Mouse (Mus musculus): Measurements from ENCODE around the gene Hsf2bp. TPM values are rescaled to one million over a fixed set of nuclear protein-coding genes. Genes with fewer than 3 reads are reported as not detected.

The Hsf2bp gene
- polyA plus RNA-seq, 1 experiment from 2014 or later = 0.95 TPM

GRCm38 (mm10) chr17:31982326-31983190, 53.6 kb downstream of the Hsf2bp start:
- ATAC-seq (ENCODE audit: low FRiP score, low TSS enrichment) = no peak
- H3K9me3 ChIP-seq (ENCODE audit: control insufficient read depth, low read length) = no peaks in the 10 kb centered on the region
- no peak overlapping the region for H3K27ac ChIP-seq (ENCODE audit: low read depth, low read length)
- no peaks in the 10 kb centered on the region for H3K36me3 ChIP-seq (ENCODE audit: control insufficient read depth, insufficient read depth, low read length)
- H3K4me2 ChIP-seq (replicated peaks; ENCODE audit: low read depth, low read length) = no peak overlapping the region
- H3K9ac ChIP-seq (ENCODE audit: low read depth, low read length) = no peak overlapping the region
- no peak overlapping the region for H3K4me3 ChIP-seq (ENCODE audit: low read length)
- H3K27me3 ChIP-seq (ENCODE audit: control insufficient read depth, insufficient read depth, low read length) = no peaks in the 10 kb centered on the region
- no peaks in the 10 kb centered on the region for H3K4me1 ChIP-seq (ENCODE audit: control insufficient read depth, insufficient read depth, low read length)
- 84% methylated on average over 11 of the region's 11 CpGs for WGBS

GRCm38 (mm10) chr17:31979888-31980287, 56.3 kb downstream of the Hsf2bp start:
- H3K9ac ChIP-seq (ENCODE audit: low read depth, low read length) = no peak overlapping the region
- no peaks in the 10 kb centered on the region for H3K9me3 ChIP-seq (ENCODE audit: control insufficient read depth, low read length)
- H3K4me3 ChIP-seq (ENCODE audit: low read length) = no peak overlapping the region
- 76% methylated on average over 4 of the region's 4 CpGs for WGBS
- H3K27me3 ChIP-seq (ENCODE audit: control insufficient read depth, insufficient read depth, low read length) = no peaks in the 10 kb centered on the region
- no peaks in the 10 kb centered on the region for H3K36me3 ChIP-seq (ENCODE audit: control insufficient read depth, insufficient read depth, low read length)
- H3K27ac ChIP-seq (ENCODE audit: low read depth, low read length) = no peak overlapping the region
- ATAC-seq (ENCODE audit: low FRiP score, low TSS enrichment) = no peak
- no peak overlapping the region for H3K4me2 ChIP-seq (replicated peaks; ENCODE audit: low read depth, low read length)
- H3K4me1 ChIP-seq (ENCODE audit: control insufficient read depth, insufficient read depth, low read length) = no peaks in the 10 kb centered on the region

GRCm38 (mm10) chr17:31977131-31977530, 59.0 kb downstream of the Hsf2bp start:
- no peak for ATAC-seq (ENCODE audit: low FRiP score, low TSS enrichment)
- Histone ChIP-seq H3K36me3 (ENCODE audit: control insufficient read depth, insufficient read depth, low read length) (no peaks in the 10 kb centered on the region), H3K27me3 (ENCODE audit: control insufficient read depth, insufficient read depth, low read length) (no peaks in the 10 kb centered on the region)

GRCm38 (mm10) chr17:31976501-31976900, 59.6 kb downstream of the Hsf2bp start:
- H3K27ac ChIP-seq (ENCODE audit: low read depth, low read length) = no peak overlapping the region
- no peaks in the 10 kb centered on the region for H3K27me3 ChIP-seq (ENCODE audit: control insufficient read depth, insufficient read depth, low read length)
- H3K4me1 ChIP-seq (ENCODE audit: control insufficient read depth, insufficient read depth, low read length) = no peaks in the 10 kb centered on the region
- no peaks in the 10 kb centered on the region for H3K36me3 ChIP-seq (ENCODE audit: control insufficient read depth, insufficient read depth, low read length)
- WGBS = 76% methylated on average over 6 of the region's 6 CpGs
- H3K4me3 ChIP-seq (ENCODE audit: low read length) = no peak overlapping the region
- no peak overlapping the region for H3K9ac ChIP-seq (ENCODE audit: low read depth, low read length)
- no peaks in the 10 kb centered on the region for H3K9me3 ChIP-seq (ENCODE audit: control insufficient read depth, low read length)
- no peak overlapping the region for H3K4me2 ChIP-seq (replicated peaks; ENCODE audit: low read depth, low read length)
- ATAC-seq (ENCODE audit: low FRiP score, low TSS enrichment) = no peak

More at GRCm38 (mm10) chr17:31977131-31977530, 59.0 kb downstream of the Hsf2bp start:
- H3K27ac ChIP-seq (ENCODE audit: low read depth, low read length) = no peak overlapping the region
- no peaks in the 10 kb centered on the region for H3K9me3 ChIP-seq (ENCODE audit: control insufficient read depth, low read length)
- H3K4me2 ChIP-seq (replicated peaks; ENCODE audit: low read depth, low read length) = no peak overlapping the region
- no peak overlapping the region for H3K4me3 ChIP-seq (ENCODE audit: low read length)
- no peak overlapping the region for H3K9ac ChIP-seq (ENCODE audit: low read depth, low read length)
- H3K4me1 ChIP-seq (ENCODE audit: control insufficient read depth, insufficient read depth, low read length) = no peaks in the 10 kb centered on the region

GRCm38 (mm10) chr17:31974694-31975093, 61.5 kb downstream of the Hsf2bp start:
- H3K27me3 ChIP-seq (ENCODE audit: control insufficient read depth, insufficient read depth, low read length) = no peaks in the 10 kb centered on the region
- no peak overlapping the region for H3K4me2 ChIP-seq (replicated peaks; ENCODE audit: low read depth, low read length)
- no peaks in the 10 kb centered on the region for H3K4me1 ChIP-seq (ENCODE audit: control insufficient read depth, insufficient read depth, low read length)
- H3K9ac ChIP-seq (ENCODE audit: low read depth, low read length) = no peak overlapping the region
- ATAC-seq (ENCODE audit: low FRiP score, low TSS enrichment) = no peak
- H3K36me3 ChIP-seq (ENCODE audit: control insufficient read depth, insufficient read depth, low read length) = no peaks in the 10 kb centered on the region
- no peak overlapping the region for H3K4me3 ChIP-seq (ENCODE audit: low read length)
- no peaks in the 10 kb centered on the region for H3K9me3 ChIP-seq (ENCODE audit: control insufficient read depth, low read length)
- WGBS = 75% methylated on average over 5 of the region's 5 CpGs
- H3K27ac ChIP-seq (ENCODE audit: low read depth, low read length) = no peak overlapping the region

GRCm38 (mm10) chr17:31973664-31974230, 62.4 kb downstream of the Hsf2bp start:
- Histone ChIP-seq H3K27me3 (ENCODE audit: control insufficient read depth, insufficient read depth, low read length) (no peaks in the 10 kb centered on the region), H3K4me3 (ENCODE audit: low read length) (no peak overlapping the region), H3K4me1 (ENCODE audit: control insufficient read depth, insufficient read depth, low read length) (no peaks in the 10 kb centered on the region), H3K36me3 (ENCODE audit: control insufficient read depth, insufficient read depth, low read length) (no peaks in the 10 kb centered on the region), H3K4me2 (replicated peaks; ENCODE audit: low read depth, low read length) (no peak overlapping the region), H3K9me3 (ENCODE audit: control insufficient read depth, low read length) (no peaks in the 10 kb centered on the region), H3K27ac (ENCODE audit: low read depth, low read length) (no peak overlapping the region), H3K9ac (ENCODE audit: low read depth, low read length) (no peak overlapping the region)
- ATAC-seq (ENCODE audit: low FRiP score, low TSS enrichment) = no peak
- 79% methylated on average over 7 of the region's 7 CpGs for WGBS

- peaks cover 1% of the 10 kb centered on the region; the same call in 1 of the 2 replicates for H3K4me1 ChIP-seq (ENCODE audit: control insufficient read depth, insufficient read depth, low read length)
- ATAC-seq (ENCODE audit: low FRiP score, low TSS enrichment) = no peak
- no peaks in the 10 kb centered on the region for H3K36me3 ChIP-seq (ENCODE audit: control insufficient read depth, insufficient read depth, low read length)
- no peak overlapping the region for H3K4me2 ChIP-seq (replicated peaks; ENCODE audit: low read depth, low read length)
- no peaks in the 10 kb centered on the region for H3K27me3 ChIP-seq (ENCODE audit: control insufficient read depth, insufficient read depth, low read length)
- WGBS = 97% methylated on average over 2 of the region's 2 CpGs
- H3K9me3 ChIP-seq (ENCODE audit: control insufficient read depth, low read length) = no peaks in the 10 kb centered on the region
- H3K4me3 ChIP-seq (ENCODE audit: low read length) = no peak overlapping the region
- H3K27ac ChIP-seq (ENCODE audit: low read depth, low read length) = no peak overlapping the region
- H3K9ac ChIP-seq (ENCODE audit: low read depth, low read length) = no peak overlapping the region
Measured at GRCm38 (mm10) chr17:31970890-31971289, 65.3 kb downstream of the Hsf2bp start.

GRCm38 (mm10) chr17:31968801-31969200, 67.3 kb downstream of the Hsf2bp start:
- no peaks in the 10 kb centered on the region for H3K27me3 ChIP-seq (ENCODE audit: control insufficient read depth, insufficient read depth, low read length)
- H3K36me3 ChIP-seq (ENCODE audit: control insufficient read depth, insufficient read depth, low read length) = no peaks in the 10 kb centered on the region
- H3K9me3 ChIP-seq (ENCODE audit: control insufficient read depth, low read length) = no peaks in the 10 kb centered on the region
- ATAC-seq (ENCODE audit: low FRiP score, low TSS enrichment) = no peak
- H3K4me2 ChIP-seq (replicated peaks; ENCODE audit: low read depth, low read length) = no peak overlapping the region
- H3K27ac ChIP-seq (ENCODE audit: low read depth, low read length) = no peak overlapping the region
- no peak overlapping the region for H3K4me3 ChIP-seq (ENCODE audit: low read length)
- H3K9ac ChIP-seq (ENCODE audit: low read depth, low read length) = no peak overlapping the region
- 86% methylated on average over 1 of the region's 1 CpGs for WGBS
- H3K4me1 ChIP-seq (ENCODE audit: control insufficient read depth, insufficient read depth, low read length) = peaks cover 10% of the 10 kb centered on the region; the same call in 1 of the 2 replicates

- no peak for ATAC-seq (ENCODE audit: low FRiP score, low TSS enrichment)
- WGBS = 74% methylated on average over 4 of the region's 4 CpGs
- H3K27me3 ChIP-seq (ENCODE audit: control insufficient read depth, insufficient read depth, low read length) = no peaks in the 10 kb centered on the region
- peak overlapping the region; percentile 14; the same call in 1 of the 2 replicates for H3K27ac ChIP-seq (ENCODE audit: low read depth, low read length)
- peaks cover 10% of the 10 kb centered on the region; the same call in 1 of the 2 replicates for H3K4me1 ChIP-seq (ENCODE audit: control insufficient read depth, insufficient read depth, low read length)
- H3K4me2 ChIP-seq (replicated peaks; ENCODE audit: low read depth, low read length) = no peak overlapping the region
- H3K9me3 ChIP-seq (ENCODE audit: control insufficient read depth, low read length) = no peaks in the 10 kb centered on the region
- H3K4me3 ChIP-seq (ENCODE audit: low read length) = no peak overlapping the region
- H3K36me3 ChIP-seq (ENCODE audit: control insufficient read depth, insufficient read depth, low read length) = no peaks in the 10 kb centered on the region
- H3K9ac ChIP-seq (ENCODE audit: low read depth, low read length) = no peak overlapping the region
Measured at GRCm38 (mm10) chr17:31967311-31967710, 68.8 kb downstream of the Hsf2bp start.
